Mouse (Mus musculus) kidney, adult 2 months (tissue): Measurements from ENCODE around the gene Nploc4. TPM values are rescaled to one million over a fixed set of nuclear protein-coding genes. Genes with fewer than 3 reads are reported as not detected.

ENCODE experiments used
- DNase-seq: peaks from one replicate; pipeline ENCODE4 v3.0.0; 2021
- H3K27ac ChIP-seq: fragments of 200-500 bp; 2 replicates; pipeline ENCODE4 v1.5.1; 2012; ENCODE audit warnings: low read depth, low read length, control low read depth, inconsistent platforms; ENCODE audit not compliant: insufficient read depth
- H3K27me3 ChIP-seq: fragments of 200-500 bp; replicated peaks from 2 replicates; pipeline ENCODE4 v1.6.1; 2012; ENCODE audit warnings: mild to moderate bottlenecking, moderate library complexity, low read length, inconsistent platforms; ENCODE audit not compliant: control insufficient read depth, insufficient read depth
- H3K36me3 ChIP-seq: fragments of 200-500 bp; 2 replicates; pipeline ENCODE4 v1.6.1; 2012; ENCODE audit warnings: mild to moderate bottlenecking, moderate library complexity, low read length, inconsistent platforms; ENCODE audit not compliant: control insufficient read depth, insufficient read depth
- H3K4me1 ChIP-seq: fragments of 200-500 bp; 2 replicates; pipeline ENCODE4 v1.6.1; 2011; ENCODE audit warnings: low read length; ENCODE audit not compliant: control insufficient read depth, insufficient read depth
- H3K4me3 ChIP-seq: fragments of 200-500 bp; 2 replicates; pipeline ENCODE4 v1.5.1; 2011; ENCODE audit warnings: mild to moderate bottlenecking, low read depth, low read length, control low read depth; ENCODE audit not compliant: insufficient read depth
- CTCF ChIP-seq: fragments of 200-500 bp; conservative IDR thresholded peaks from 2 replicates; pipeline ENCODE4 v1.5.1; 2011; ENCODE audit warnings: low read depth, mild to moderate bottlenecking, control low read depth, low read length, moderate library complexity, mixed read lengths; ENCODE audit not compliant: insufficient read depth, insufficient read length
- POLR2A ChIP-seq: fragments of 200-500 bp; IDR thresholded peaks from one replicate; pipeline ENCODE4 v1.6.1; 2011; ENCODE audit warnings: low read depth, low read length, control low read depth
- WGBS: fragments of 180-500 bp; shearing (Covaris S2); methylation state at CpG from one replicate; pipeline ENCODE4 v1.1.7; 2018; 5-methylcytosine and 5-hydroxymethylcytosine counted together
- polyA plus RNA-seq: library from polyadenylated mRNA; depleted of rRNA; stranded (reverse); fragments of >200 nt; gene quantifications from 2 replicates; pipeline ENCODE4 v1.2.3, GENCODE M21; 2012; rRNA removed

The Nploc4 gene
- polyA plus RNA-seq, 1 experiment = 39.5 TPM

GRCm38 (mm10) chr11:120341661-120342060, 95.8 kb downstream of the Nploc4 start:
- Histone ChIP-seq H3K36me3 (peaks cover 2% of the 10 kb centered on the region; the same call in 1 of the 2 replicates), H3K27ac (no peak overlapping the region), H3K4me1 (peaks cover 10% of the 10 kb centered on the region; the same call in 1 of the 2 replicates), H3K27me3 (no peaks in the 10 kb centered on the region), H3K4me3 (no peak overlapping the region)
- WGBS = 97% methylated on average over 4 of the region's 4 CpGs
- DNase-seq = no peak
- TF ChIP-seq CTCF (no peak), POLR2A (no peak)

- no peak for TF ChIP-seq POLR2A
- no peaks in the 10 kb centered on the region for H3K27me3 ChIP-seq
- peak; percentile 94 for DNase-seq
- peaks cover 5% of the 10 kb centered on the region; the same call in 1 of the 2 replicates for H3K4me1 ChIP-seq
- H3K4me3 ChIP-seq = no peak overlapping the region
- no peaks in the 10 kb centered on the region; the same call in 1 of the 2 replicates for H3K36me3 ChIP-seq
- WGBS = 50% methylated on average over 10 of the region's 10 CpGs
- peak overlapping the region; percentile 96 for H3K27ac ChIP-seq
Measured at GRCm38 (mm10) chr11:120339978-120340513, 97.5 kb downstream of the Nploc4 start.

DNA sequence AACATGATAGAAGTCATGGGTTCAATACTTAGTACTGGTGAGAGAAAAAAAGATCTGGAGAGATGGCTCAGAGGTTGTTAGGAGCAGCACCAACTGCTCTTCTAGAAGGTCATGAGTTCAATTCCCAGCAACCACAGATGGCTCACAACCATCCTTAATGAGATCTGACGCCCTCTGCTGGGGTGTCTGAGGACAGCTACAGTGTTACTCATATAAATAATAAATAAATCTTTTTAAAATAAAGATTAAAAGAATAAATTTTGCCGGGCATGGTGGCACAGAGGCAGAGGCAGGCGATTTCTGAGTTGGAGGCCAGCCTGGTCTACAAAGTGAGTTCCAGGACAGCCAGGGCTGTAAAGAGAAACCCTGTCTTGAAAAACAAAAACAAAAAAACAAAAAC, 98.7 kb downstream of the Nploc4 start:
- H3K4me1 ChIP-seq = peaks cover 4% of the 10 kb centered on the region; the same call in 1 of the 2 replicates
- 83% methylated on average over 3 of the region's 3 CpGs for WGBS
- no peaks in the 10 kb centered on the region for H3K27me3 ChIP-seq
- TF ChIP-seq CTCF (no peak), POLR2A (no peak)
- no peak overlapping the region for H3K4me3 ChIP-seq
- no peaks in the 10 kb centered on the region for H3K36me3 ChIP-seq
- DNase-seq = no peak
- no peak overlapping the region for H3K27ac ChIP-seq

- no peak overlapping the region for H3K4me3 ChIP-seq
- H3K27ac ChIP-seq = no peak overlapping the region
- no peak for DNase-seq
- 0 out of 2 replicates have a peak, but pooled peaks have one; percentile 10 for TF ChIP-seq CTCF
- TF ChIP-seq POLR2A = no peak
- H3K4me1 ChIP-seq = peaks cover 4% of the 10 kb centered on the region; the same call in 1 of the 2 replicates
- WGBS = 74% methylated on average over 2 of the region's 2 CpGs
- no peaks in the 10 kb centered on the region for H3K27me3 ChIP-seq
- H3K36me3 ChIP-seq = no peaks in the 10 kb centered on the region
Measured at GRCm38 (mm10) chr11:120337447-120337846, 100.1 kb downstream of the Nploc4 start.

DNA sequence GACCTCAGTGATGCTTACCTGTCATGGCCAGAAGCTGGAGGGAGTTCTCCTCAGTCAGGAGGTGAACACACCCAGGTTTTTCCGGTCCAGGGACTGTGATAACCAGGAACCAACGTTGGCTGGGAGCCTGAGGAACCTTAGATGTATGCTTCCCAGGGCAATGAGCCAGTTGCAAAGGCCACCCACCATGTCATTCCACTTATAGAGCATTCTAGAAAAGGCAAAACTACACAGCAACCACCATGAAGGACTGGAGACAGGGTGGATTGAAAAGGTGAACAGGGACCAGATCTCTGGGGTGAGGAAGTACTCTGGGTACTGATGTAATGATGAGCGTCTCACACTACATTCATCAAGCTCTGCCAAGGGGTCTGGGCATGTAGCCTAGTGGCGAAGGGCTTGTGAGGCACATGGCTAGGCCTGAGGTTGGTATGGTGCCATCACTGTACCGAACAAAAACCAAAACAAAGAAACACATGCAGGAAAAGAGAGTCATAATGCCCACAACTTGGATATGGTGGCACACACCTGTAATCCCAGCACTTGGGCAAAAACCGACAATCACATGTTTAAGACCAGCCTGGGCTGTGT, 102.0 kb downstream of the Nploc4 start:
- 76% methylated on average over 6 of the region's 6 CpGs for WGBS
- Histone ChIP-seq H3K4me1 (peaks cover 4% of the 10 kb centered on the region; the same call in 1 of the 2 replicates), H3K27ac (no peak overlapping the region), H3K4me3 (no peak overlapping the region), H3K36me3 (no peaks in the 10 kb centered on the region), H3K27me3 (no peaks in the 10 kb centered on the region)
- DNase-seq = no peak
- TF ChIP-seq POLR2A (no peak), CTCF (no peak)

Other genes starting within 250 kb of the Nploc4 start
- 8.0 and 9.2 TPM in 2 replicates for gene Bahcc1, start 204.8 kb downstream of the Nploc4 start, polyA plus RNA-seq
- 828 and 981 TPM in 2 replicates for gene Actg1, start 89.2 kb downstream of the Nploc4 start, polyA plus RNA-seq
- 0.16 and 0.19 TPM in 2 replicates for gene Fscn2, start 76.2 kb downstream of the Nploc4 start, polyA plus RNA-seq
- 30.3 and 45.1 TPM in 2 replicates for gene Faap100, start 58.9 kb downstream of the Nploc4 start, polyA plus RNA-seq
- gene Tspan10, start 4.9 kb upstream of the Nploc4 start, polyA plus RNA-seq = 0.05 and 0.48 TPM in 2 replicates
- 1.8 TPM in 2 replicates for gene Pde6g, start 15.8 kb upstream of the Nploc4 start, polyA plus RNA-seq
- 48.6 and 49.3 TPM in 2 replicates for gene Oxld1, start 20.4 kb upstream of the Nploc4 start, polyA plus RNA-seq
- 14.8 and 15.1 TPM in 2 replicates for gene Ccdc137, start 20.4 kb upstream of the Nploc4 start, polyA plus RNA-seq
- gene Arl16, start 29.9 kb upstream of the Nploc4 start, polyA plus RNA-seq = 21.1 and 23.8 TPM in 2 replicates
- gene Mrpl12, start 46.9 kb upstream of the Nploc4 start, polyA plus RNA-seq = 282 and 300 TPM in 2 replicates
- gene Slc25a10, start 54.1 kb upstream of the Nploc4 start, polyA plus RNA-seq = 751 and 939 TPM in 2 replicates
- gene Gcgr, start 93.0 kb upstream of the Nploc4 start, polyA plus RNA-seq = 52.8 and 77.3 TPM in 2 replicates
- 129 and 131 TPM in 2 replicates for gene Mcrip1, start 112.0 kb upstream of the Nploc4 start, polyA plus RNA-seq
- gene Ppp1r27, start 113.4 kb upstream of the Nploc4 start, polyA plus RNA-seq = 9.5 TPM in 1 of 2 replicates, not detected in the other
- gene P4hb, start 135.5 kb upstream of the Nploc4 start, polyA plus RNA-seq = 323 and 342 TPM in 2 replicates
- 543 and 613 TPM in 2 replicates for gene Arhgdia, start 143.9 kb upstream of the Nploc4 start, polyA plus RNA-seq
- 18.8 and 29.0 TPM in 2 replicates for gene Alyref, start 160.7 kb upstream of the Nploc4 start, polyA plus RNA-seq
- 137 and 143 TPM in 2 replicates for gene Anapc11, start 160.7 kb upstream of the Nploc4 start, polyA plus RNA-seq
- 7.7 and 12.9 TPM in 2 replicates for gene Npb, start 170.8 kb upstream of the Nploc4 start, polyA plus RNA-seq
- 432 and 566 TPM in 2 replicates for gene Pcyt2, start 180.2 kb upstream of the Nploc4 start, polyA plus RNA-seq
- 72.2 and 76.8 TPM in 2 replicates for gene Sirt7, start 187.5 kb upstream of the Nploc4 start, polyA plus RNA-seq
- gene Mafg, start 195.9 kb upstream of the Nploc4 start, polyA plus RNA-seq = 62.2 and 66.1 TPM in 2 replicates
- 1.0 and 1.5 TPM in 2 replicates for gene Pycr1, start 206.1 kb upstream of the Nploc4 start, polyA plus RNA-seq
- gene Myadml2, start 210.4 kb upstream of the Nploc4 start, polyA plus RNA-seq = 0.27 and 1.0 TPM in 2 replicates
- 25.5 and 26.1 TPM in 2 replicates for gene Notum, start 223.5 kb upstream of the Nploc4 start, polyA plus RNA-seq
- 105 and 106 TPM in 2 replicates for gene Aspscr1, start 235.3 kb upstream of the Nploc4 start, polyA plus RNA-seq